Mouse (Mus musculus) right cerebral cortex, postnatal 14 days (tissue): ENCODE measurements around the gene Gpr18.

Experiments
- DNase-seq: peaks from one replicate; pipeline ENCODE4 v3.0.0; 2022

The Gpr18 gene

DNA sequence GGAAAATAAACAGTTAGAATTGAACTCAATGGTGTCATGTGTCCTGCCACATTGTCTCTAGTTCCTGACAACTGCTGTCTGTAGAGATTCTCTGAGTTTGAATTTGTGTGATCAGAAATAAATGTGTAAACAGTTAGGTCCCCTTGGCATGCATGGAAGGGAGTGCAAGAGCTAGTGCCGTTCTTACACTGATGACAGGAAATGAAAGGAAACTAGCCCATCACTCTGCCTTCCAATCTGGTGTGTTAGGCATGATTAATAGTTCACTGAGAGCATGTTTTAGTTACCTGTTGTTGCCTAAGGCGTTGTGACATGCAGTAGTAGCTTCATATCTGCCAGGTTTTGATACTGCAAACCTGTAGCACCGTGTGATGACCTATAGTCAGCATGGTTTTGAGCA is 32.4 kb upstream of the Gpr18 start:
- DNase-seq = no peak

DNA sequence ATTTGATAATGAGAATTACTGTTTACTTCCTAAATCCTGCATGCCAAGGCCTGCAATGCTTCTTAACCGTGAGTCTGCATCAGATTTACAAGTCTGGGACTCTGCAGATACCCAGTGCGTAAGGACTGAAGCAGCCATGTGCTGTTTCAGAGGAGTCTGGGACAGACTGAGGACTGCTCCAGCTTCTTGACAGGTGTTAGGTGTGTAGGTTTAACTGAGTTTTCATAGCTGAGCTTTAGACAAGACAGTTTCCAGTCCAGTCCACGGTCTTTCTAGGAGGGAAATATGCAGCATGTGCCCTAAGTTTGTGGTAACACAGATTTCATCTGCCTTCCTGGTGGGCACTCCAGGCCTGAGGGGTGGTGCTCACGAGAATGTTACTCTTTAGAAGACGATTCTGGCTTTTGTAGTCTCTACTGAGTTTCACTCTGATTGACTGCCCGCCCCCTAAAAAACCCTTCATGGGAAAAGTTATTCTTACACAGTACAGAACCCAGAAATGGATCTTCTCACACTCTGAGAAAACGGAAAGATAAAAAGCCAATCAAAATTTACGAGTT is 31.7 kb upstream of the Gpr18 start:
- no peak for DNase-seq

GRCm38 (mm10) chr14:121946728-121947127 is 31.1 kb upstream of the Gpr18 start:
- no peak for DNase-seq

GRCm38 (mm10) chr14:121946131-121946530 is 30.6 kb upstream of the Gpr18 start:
- no peak for DNase-seq

DNA sequence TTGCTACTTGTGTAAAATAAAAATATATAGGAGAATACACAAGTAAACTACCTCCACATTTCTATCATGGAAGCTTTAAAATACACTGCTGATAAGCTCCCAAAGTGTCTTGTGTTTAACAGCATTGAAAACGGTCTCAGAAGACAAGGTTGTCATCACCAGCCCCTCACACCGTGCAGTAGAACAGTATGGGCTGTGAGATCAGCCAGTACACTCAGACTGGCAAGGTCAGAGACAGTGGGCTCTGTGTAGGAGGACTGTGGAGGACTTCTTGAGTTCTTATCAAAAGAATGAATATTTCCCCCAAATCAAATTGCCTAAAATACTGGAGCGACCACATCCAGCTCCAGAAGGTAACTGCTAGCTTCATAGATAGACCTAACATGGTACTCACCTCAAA is 24.0 kb upstream of the Gpr18 start:
- no peak for DNase-seq

- no peak for DNase-seq
Measured at GRCm38 (mm10) chr14:121938256-121939191, 22.9 kb upstream of the Gpr18 start.

DNA sequence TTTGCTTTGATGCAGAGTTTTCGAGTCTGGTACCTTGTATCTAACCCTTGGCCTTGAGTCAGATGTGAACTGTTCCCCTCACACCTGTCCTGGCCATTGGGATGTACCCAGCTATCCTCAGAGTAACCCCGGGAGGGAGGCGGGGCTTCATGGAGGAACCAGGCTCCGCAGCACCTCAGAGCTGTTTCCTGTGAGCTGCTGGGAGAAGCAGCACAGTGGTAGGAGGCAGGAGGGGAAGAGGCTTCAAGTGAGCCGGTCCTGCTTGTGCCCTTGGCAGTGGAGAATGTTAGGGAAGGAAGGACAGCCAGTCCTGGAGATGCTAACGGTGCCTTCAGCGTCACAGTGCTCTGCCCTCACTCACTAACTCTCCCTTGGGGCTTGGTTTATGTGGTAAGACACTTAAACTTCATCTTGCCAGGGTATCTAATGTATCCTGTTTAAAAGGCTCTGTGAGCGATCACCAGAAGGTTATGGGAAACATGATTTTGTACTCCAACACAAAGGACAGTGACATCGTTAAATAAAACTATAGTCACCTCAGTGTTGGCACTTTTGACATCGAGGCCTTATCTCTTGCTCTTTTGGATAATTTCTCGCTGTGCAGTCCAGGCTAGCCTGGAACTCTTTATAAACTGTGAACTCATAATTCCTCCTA is 22.1 kb upstream of the Gpr18 start:
- no peak for DNase-seq

- no peak for DNase-seq
Measured at GRCm38 (mm10) chr14:121936856-121937255, 21.3 kb upstream of the Gpr18 start.

DNA sequence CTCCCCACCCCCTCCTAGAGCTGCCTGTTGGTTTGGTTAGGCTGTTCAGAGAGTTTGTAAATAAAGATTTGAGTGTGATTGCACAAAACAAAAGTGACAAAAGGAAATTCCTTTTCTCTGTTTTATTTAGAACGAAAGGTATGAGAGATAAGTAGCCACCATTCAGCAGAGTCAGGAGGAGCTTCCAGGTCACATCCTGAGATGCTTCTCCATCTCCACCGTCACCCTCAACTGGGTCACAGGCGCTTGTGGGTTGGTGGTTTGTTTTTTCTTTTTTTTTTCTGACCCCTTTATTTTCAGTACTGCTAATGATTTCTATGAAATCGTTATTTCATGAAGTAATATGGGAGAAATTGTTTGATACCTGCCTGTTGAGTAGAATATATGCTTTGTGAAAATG is 20.8 kb upstream of the Gpr18 start:
- DNase-seq = no peak

DNA sequence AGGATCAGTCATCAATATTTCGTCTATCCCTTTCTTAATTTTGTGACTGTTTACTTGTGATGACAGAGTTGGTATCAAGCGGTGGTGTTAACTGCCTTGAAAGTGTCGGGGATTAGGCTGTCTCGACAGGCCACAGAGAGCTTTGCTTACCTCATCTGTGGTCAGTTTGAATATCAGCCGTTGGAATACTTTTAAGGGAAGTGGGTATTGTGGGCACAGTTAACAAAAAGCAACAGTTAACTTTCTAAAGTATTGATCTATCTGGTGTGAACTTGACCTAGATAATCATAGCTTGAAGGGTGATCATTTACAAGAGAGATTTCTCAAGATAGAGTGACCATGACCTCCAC is 19.0 kb upstream of the Gpr18 start:
- DNase-seq = no peak

GRCm38 (mm10) chr14:121933906-121934596 is 18.5 kb upstream of the Gpr18 start:
- no peak for DNase-seq

- no peak for DNase-seq
Measured at GRCm38 (mm10) chr14:121932180-121932579, 16.6 kb upstream of the Gpr18 start.

- DNase-seq = no peak
Measured at GRCm38 (mm10) chr14:121931594-121931993, 16.0 kb upstream of the Gpr18 start.

- DNase-seq = no peak
Measured at GRCm38 (mm10) chr14:121930731-121931383, 15.3 kb upstream of the Gpr18 start.

GRCm38 (mm10) chr14:121929243-121929951 is 13.8 kb upstream of the Gpr18 start:
- no peak for DNase-seq

GRCm38 (mm10) chr14:121928375-121929137 is 13.0 kb upstream of the Gpr18 start:
- peak; percentile 56 for DNase-seq

DNA sequence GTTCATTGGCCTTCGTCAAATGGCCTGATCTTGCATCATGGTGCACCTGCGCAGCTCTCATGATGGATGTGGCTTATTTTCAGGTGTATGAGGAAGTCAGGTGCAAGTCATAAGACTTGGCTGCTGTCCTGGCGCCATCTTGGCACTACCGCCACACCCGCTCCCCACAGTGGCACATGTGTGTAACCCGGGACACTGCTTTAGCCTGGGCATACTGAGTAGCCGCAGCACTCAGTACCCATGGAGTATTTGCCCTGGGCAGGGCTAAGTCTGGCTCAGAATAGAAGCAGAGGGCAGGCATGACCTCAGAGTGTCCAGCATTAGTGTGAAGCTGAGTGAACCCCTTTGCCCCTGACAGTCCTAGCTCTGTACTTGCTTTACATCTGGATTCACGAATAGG is 11.9 kb upstream of the Gpr18 start:
- DNase-seq = no peak

DNA sequence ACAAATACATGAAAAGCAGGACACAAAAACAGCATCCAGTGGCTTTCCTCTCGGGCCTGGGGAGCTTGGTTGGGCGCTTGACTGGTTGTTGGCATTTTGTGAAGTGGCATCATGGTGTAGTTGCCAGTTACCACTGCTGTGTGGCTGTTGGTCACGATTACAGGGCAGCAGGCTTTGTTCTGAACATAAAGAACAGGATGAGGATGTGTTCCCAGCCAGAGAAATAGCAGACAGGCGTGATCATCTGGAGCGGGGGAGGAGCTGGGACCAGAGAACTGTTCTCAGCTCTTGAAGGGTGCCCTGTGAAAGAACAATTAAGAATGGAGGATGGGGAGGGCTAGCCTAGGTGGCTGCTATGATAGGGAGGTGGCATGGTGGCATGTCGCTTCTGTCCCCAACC is 11.3 kb upstream of the Gpr18 start:
- no peak for DNase-seq

DNA sequence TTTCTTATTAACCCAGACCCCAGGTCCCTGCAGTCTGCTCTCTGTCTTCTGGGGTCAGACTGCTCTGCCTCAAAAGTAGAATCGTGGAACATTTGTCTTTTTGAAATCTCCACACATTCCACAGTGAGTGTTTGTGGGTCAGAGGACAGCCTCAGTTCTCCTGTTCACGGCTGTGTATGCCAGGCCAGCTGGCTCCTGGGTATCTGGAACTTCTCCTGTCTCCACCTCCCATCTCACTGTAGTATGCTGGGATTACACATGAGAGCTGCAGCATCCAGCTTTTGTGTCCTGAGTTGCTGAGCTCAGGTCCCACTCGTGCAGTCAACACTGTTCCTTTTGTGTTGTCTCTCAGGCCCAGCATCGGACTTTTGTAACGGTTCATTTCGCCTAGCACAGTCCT is 9.3 kb upstream of the Gpr18 start:
- DNase-seq = no peak

DNA sequence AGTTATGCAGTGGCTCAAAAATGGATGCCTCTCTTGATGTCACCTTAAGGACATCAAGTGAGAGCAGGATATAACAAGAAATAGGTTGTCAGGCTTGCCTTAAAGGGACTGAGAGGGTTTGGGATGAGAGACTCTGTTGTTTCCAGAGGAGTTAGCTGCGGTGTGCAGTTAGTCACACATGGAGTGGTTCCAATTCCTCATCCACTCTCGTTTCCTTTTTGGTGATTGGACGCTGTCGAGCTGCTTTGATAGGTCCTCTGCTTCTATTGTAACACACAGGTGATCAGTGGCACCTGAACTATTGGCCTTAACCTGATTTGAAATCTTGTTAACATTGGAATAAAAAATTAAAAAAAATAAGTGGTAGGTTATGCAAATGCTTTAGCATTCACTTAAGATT is 7.2 kb upstream of the Gpr18 start:
- no peak for DNase-seq

GRCm38 (mm10) chr14:121922016-121922415 is 6.4 kb upstream of the Gpr18 start:
- no peak for DNase-seq
